Mouse (Mus musculus): ENCODE data around the gene Pilra.
"Not testable (repeated sequence)": the region's sequence is repeated elsewhere in the genome, so short reads cannot be mapped to it uniquely, and the experiment has no call there.

The Pilra gene

GRCm38 (mm10) chr5:137835966-137836520 is at the start of gene Pilra:
Gene Pilra (minus strand): TSS chr5:137836281.
- not testable (repeated sequence) for DNase-seq (ENCODE audit: low read depth)

GRCm38 (mm10) chr5:137883345-137883744 is 47.3 kb upstream of the Pilra start:
- no peak for DNase-seq (ENCODE audit: low read depth)

GRCm38 (mm10) chr5:137882922-137883321 is 46.8 kb upstream of the Pilra start:
- DNase-seq (ENCODE audit: low read depth) = no peak

GRCm38 (mm10) chr5:137877860-137878259 is 41.8 kb upstream of the Pilra start:
- DNase-seq (ENCODE audit: low read depth) = peak; percentile 39

- DNase-seq (ENCODE audit: low read depth) = no peak
These were observed 39.0 kb upstream of the Pilra start for GRCm38 (mm10) chr5:137875054-137875453.

GRCm38 (mm10) chr5:137872381-137872702 is 36.3 kb upstream of the Pilra start:
- not testable (repeated sequence) for DNase-seq (ENCODE audit: low read depth)

GRCm38 (mm10) chr5:137871644-137872380 is 35.7 kb upstream of the Pilra start, which contains the start of gene Pilrb2:
Gene Pilrb2 (minus strand): TSS chr5:137871815.
- not testable (repeated sequence) for DNase-seq (ENCODE audit: low read depth)

- DNase-seq (ENCODE audit: low read depth) = not testable (repeated sequence)
These were observed 32.5 kb upstream of the Pilra start for GRCm38 (mm10) chr5:137868600-137868999.

- not testable (repeated sequence) for DNase-seq (ENCODE audit: low read depth)
These were observed 27.9 kb upstream of the Pilra start for GRCm38 (mm10) chr5:137864008-137864407.

GRCm38 (mm10) chr5:137857960-137858710 is 22.1 kb upstream of the Pilra start, which contains the start of gene Pilrb1:
Gene Pilrb1 (minus strand): TSS chr5:137858106.
- not testable (repeated sequence) for DNase-seq (ENCODE audit: low read depth)

- not testable (repeated sequence) for DNase-seq (ENCODE audit: low read depth)
These were observed 20.8 kb upstream of the Pilra start for GRCm38 (mm10) chr5:137856870-137857269.

GRCm38 (mm10) chr5:137854907-137855306 is 18.8 kb upstream of the Pilra start:
- DNase-seq (ENCODE audit: low read depth) = not testable (repeated sequence)

GRCm38 (mm10) chr5:137850313-137850712 is 14.2 kb upstream of the Pilra start:
- DNase-seq (ENCODE audit: low read depth) = not testable (repeated sequence)

GRCm38 (mm10) chr5:137837110-137837509 is 1.0 kb upstream of the Pilra start:
- DNase-seq (ENCODE audit: low read depth) = not testable (repeated sequence)

- DNase-seq (ENCODE audit: low read depth) = no peak
These were observed 530 bp upstream of the Pilra start for GRCm38 (mm10) chr5:137836611-137837010.

- DNase-seq (ENCODE audit: low read depth) = no peak
These were observed 2.6 kb downstream of the Pilra start for GRCm38 (mm10) chr5:137833500-137833899.

- peak; percentile 28 for DNase-seq (ENCODE audit: low read depth)
These were observed 4.6 kb downstream of the Pilra start for GRCm38 (mm10) chr5:137831506-137831905.

GRCm38 (mm10) chr5:137831106-137831505 is 5.0 kb downstream of the Pilra start:
- DNase-seq (ENCODE audit: low read depth) = no peak

GRCm38 (mm10) chr5:137830238-137830637 is 5.8 kb downstream of the Pilra start:
- DNase-seq (ENCODE audit: low read depth) = no peak

- no peak for DNase-seq (ENCODE audit: low read depth)
These were observed 7.4 kb downstream of the Pilra start for GRCm38 (mm10) chr5:137828694-137829093.

- DNase-seq (ENCODE audit: low read depth) = no peak
These were observed 9.7 kb downstream of the Pilra start for GRCm38 (mm10) chr5:137826421-137826820.

GRCm38 (mm10) chr5:137825971-137826370 is 10.1 kb downstream of the Pilra start:
- no peak for DNase-seq (ENCODE audit: low read depth)

- no peak for DNase-seq (ENCODE audit: low read depth)
These were observed 11.1 kb downstream of the Pilra start for GRCm38 (mm10) chr5:137825030-137825429.

Data from NIH3T3 (cell line).